Mouse (Mus musculus): ENCODE data around the gene Med20. TPM values are rescaled to one million over a fixed set of nuclear protein-coding genes. Genes with fewer than 3 reads are reported as not detected.

Med20 gene
- total and polyA plus RNA-seq, 2 experiments from 2014 or later: 30.2 to 37.0 TPM

DNA sequence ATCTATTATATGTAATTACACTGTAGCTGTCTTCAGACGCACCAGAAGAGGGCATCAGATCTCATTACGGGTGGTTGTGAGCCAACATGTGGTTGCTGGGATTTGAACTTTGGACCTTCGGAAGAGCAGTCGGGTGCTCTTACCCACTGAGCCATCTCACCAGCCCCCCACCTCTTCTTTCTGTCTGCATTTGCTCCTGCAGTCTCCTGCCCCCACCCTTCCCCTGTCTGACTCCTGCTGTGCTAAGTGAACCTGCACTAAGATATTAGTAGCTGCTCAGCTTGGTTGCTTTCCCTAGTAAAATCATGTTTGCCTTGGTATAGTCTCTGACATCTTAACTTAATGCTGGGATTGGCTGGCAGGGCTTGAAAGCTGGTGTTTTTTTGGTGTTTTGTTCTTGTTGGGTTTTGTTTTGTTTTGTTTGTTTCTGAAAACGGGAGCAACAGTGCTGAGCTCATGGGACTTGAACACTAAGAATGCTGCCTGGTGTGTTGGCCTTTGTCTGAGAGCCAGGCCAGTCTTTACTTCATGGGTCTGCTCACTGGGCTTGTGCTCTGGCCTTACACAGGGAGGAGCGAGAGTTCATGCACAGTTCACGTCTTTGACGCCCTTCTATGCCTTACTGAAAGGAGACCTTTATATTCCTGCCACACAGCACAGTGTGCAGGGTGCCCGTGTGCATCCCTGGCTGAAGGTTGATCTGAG lies 51.8 kb downstream of the Med20 start:
- Histone ChIP-seq H3K36me3 (ENCODE audit: insufficient read depth) (0 out of 2 replicates have a peak, but pooled peaks cover 7% of the 10 kb centered on the region), H3K9ac (no peak overlapping the region), H3K27ac (ENCODE audit: low read depth, low read length) (no peak overlapping the region), H3K4me3 (ENCODE audit: low read depth, low read length) (no peak overlapping the region), H3K9me3 (ENCODE audit: low read length) (no peaks in the 10 kb centered on the region), H3K4me2 (ENCODE audit: low read depth) (no peak overlapping the region), H3K27me3 (ENCODE audit: insufficient read depth, low read length) (no peaks in the 10 kb centered on the region), H3K4me1 (ENCODE audit: insufficient read depth) (no peaks in the 10 kb centered on the region)
- DNase-seq: no peak
- 24% methylated on average over 9 of the region's 9 CpGs for WGBS
- no peak for TF ChIP-seq CTCF (IDR thresholded peaks at IDR 0.05; ENCODE audit: low read depth)
- ATAC-seq: peak; percentile 76

DNA sequence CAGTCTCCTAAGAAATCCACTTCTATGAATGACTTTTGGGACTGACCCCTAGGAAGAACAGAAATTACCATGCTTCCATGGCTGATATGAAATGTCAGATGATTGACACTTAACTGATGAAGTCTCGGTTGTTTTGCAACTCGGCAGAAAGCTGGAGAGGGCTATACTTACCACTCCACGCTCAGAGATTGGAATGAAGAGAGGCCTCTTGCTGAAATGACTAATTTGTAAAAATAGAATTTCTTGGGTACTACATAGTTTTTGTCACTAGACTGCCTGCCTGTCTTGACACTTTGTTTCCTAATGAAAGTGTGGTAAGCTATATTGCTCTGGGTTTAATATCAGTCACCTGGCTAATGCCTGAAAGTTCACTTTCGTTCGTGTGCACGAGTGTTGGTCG lies 53.1 kb downstream of the Med20 start:
- Histone ChIP-seq H3K4me1 (ENCODE audit: insufficient read depth) (no peaks in the 10 kb centered on the region), H3K27me3 (ENCODE audit: insufficient read depth, low read length) (no peaks in the 10 kb centered on the region), H3K4me2 (ENCODE audit: low read depth) (no peak overlapping the region), H3K9me3 (ENCODE audit: low read length) (no peaks in the 10 kb centered on the region), H3K36me3 (ENCODE audit: insufficient read depth) (0 out of 2 replicates have a peak, but pooled peaks cover 4% of the 10 kb centered on the region), H3K9ac (no peak overlapping the region), H3K27ac (ENCODE audit: low read depth, low read length) (no peak overlapping the region), H3K4me3 (ENCODE audit: low read depth, low read length) (no peak overlapping the region)
- ATAC-seq (no peak), DNase-seq (no peak)
- no peak for TF ChIP-seq CTCF (IDR thresholded peaks at IDR 0.05; ENCODE audit: low read depth)
- 84% methylated on average over 7 of the region's 7 CpGs for WGBS

DNA sequence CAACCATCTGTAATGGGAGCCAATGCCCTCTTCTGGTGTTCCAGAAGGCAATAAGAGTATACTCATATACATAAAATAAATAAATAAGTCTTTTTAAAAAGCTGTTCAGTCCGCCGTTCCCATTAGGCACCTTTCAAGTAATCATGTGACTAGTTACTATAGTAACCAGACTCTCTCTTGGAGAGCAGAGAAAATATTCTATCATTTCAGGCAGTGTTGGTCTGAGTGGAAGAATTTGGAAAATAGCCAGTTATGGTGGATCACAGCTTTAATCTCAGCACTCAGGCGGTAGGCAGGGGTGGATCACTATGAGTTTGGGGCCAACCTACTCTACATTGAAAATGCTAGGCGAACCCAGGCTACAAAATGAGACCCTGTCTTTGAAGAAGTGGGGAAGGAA lies 57.8 kb downstream of the Med20 start:
- no peak overlapping the region for H3K9ac ChIP-seq
- WGBS: 38% methylated on average over 4 of the region's 4 CpGs
- H3K27me3 ChIP-seq (ENCODE audit: insufficient read depth, low read length): no peaks in the 10 kb centered on the region
- DNase-seq: peak; percentile 27
- no peak overlapping the region for H3K4me2 ChIP-seq (ENCODE audit: low read depth)
- no peaks in the 10 kb centered on the region for H3K9me3 ChIP-seq (ENCODE audit: low read length)
- no peaks in the 10 kb centered on the region for H3K4me1 ChIP-seq (ENCODE audit: insufficient read depth)
- no peak overlapping the region for H3K4me3 ChIP-seq (ENCODE audit: low read depth, low read length)
- peak overlapping the region; percentile 5; the same call in 1 of the 2 replicates for H3K27ac ChIP-seq (ENCODE audit: low read depth, low read length)
- TF ChIP-seq CTCF (IDR thresholded peaks at IDR 0.05; ENCODE audit: low read depth): no peak
- H3K36me3 ChIP-seq (ENCODE audit: insufficient read depth): 0 out of 2 replicates have a peak, but pooled peaks cover 2% of the 10 kb centered on the region
- peak; percentile 79 for ATAC-seq

DNA sequence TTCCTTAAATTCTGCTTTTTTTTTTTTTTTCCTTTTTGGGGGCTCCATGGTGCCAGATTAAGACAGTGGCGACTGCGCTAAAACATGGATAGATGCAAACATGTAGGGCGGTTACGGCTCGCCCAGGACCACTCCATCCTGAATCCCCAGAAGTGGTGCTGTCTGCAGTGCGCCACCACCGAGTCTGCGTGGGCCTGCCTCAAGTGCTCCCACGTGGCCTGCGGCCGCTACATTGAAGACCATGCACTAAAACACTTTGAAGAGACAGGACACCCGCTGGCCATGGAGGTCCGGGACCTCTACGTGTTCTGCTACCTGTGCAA lies 60.6 kb downstream of the Med20 start:
- Histone ChIP-seq H3K36me3 (ENCODE audit: insufficient read depth) (peaks cover 14% of the 10 kb centered on the region), H3K4me1 (ENCODE audit: insufficient read depth) (no peaks in the 10 kb centered on the region), H3K4me2 (ENCODE audit: low read depth) (peak overlapping the region; percentile 50), H3K9ac (peak overlapping the region; percentile 37; the same call in 1 of the 2 replicates), H3K27ac (ENCODE audit: low read depth, low read length) (no peak overlapping the region), H3K27me3 (ENCODE audit: insufficient read depth, low read length) (no peaks in the 10 kb centered on the region), H3K9me3 (ENCODE audit: low read length) (no peaks in the 10 kb centered on the region), H3K4me3 (ENCODE audit: low read depth, low read length) (peak overlapping the region; percentile 29)
- 22% methylated on average over 14 of the region's 14 CpGs for WGBS
- DNase-seq (peak; percentile 12), ATAC-seq (peak; percentile 34; the same call in 1 of the 2 replicates)
- TF ChIP-seq CTCF (IDR thresholded peaks at IDR 0.05; ENCODE audit: low read depth): no peak

DNA sequence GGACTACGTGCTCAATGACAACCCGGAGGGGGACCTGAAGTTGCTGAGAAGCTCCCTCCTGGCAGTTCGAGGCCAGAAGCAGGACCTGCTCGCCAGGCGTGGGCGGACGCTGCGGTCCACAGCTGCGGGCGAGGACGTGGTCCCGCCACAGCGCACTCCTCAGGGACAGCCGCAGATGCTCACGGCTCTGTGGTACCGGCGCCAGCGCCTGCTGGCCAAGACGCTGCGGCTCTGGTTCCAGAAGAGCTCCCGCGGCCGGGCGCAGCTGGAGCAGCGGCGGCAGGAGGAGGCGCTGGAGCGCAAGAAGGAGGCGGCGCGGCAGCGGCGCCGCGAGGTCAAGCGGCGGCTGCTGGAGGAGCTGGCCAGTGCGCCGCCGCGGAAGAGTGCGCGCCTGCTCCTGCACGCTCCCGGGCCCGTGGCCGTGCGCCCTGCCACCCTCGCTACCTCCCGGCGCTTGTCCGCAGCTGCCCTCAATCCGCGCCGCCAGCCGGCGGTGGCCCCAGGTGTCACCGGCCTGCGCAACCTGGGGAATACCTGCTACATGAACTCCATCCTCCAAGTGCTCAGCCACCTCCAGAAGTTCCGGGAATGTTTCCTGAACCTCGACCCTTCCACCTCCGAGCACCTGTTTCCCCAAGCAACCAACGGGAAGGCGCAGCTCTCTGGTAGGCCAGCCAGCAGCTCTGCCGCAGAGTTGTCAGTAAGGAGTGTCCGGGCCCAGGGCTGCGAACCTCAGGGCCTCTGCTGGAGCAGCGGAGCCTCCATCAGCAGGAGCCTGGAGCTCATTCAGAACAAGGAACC lies 61.1 kb downstream of the Med20 start:
- Histone ChIP-seq H3K36me3 (ENCODE audit: insufficient read depth) (peaks cover 14% of the 10 kb centered on the region), H3K9ac (peak overlapping the region; percentile 37; the same call in 1 of the 2 replicates), H3K4me3 (ENCODE audit: low read depth, low read length) (peak overlapping the region; percentile 29), H3K9me3 (ENCODE audit: low read length) (no peaks in the 10 kb centered on the region), H3K4me1 (ENCODE audit: insufficient read depth) (no peaks in the 10 kb centered on the region), H3K4me2 (ENCODE audit: low read depth) (peak overlapping the region; percentile 50), H3K27me3 (ENCODE audit: insufficient read depth, low read length) (no peaks in the 10 kb centered on the region), H3K27ac (ENCODE audit: low read depth, low read length) (no peak overlapping the region)
- peak; percentile 31 for DNase-seq
- 11% methylated on average over 65 of the region's 68 CpGs for whole genome bisulfite sequencing
- peak; percentile 45 for ATAC-seq
- TF ChIP-seq CTCF (IDR thresholded peaks at IDR 0.05; ENCODE audit: low read depth): no peak

Other genes starting within 250 kb of the Med20 start
- 28.6 and 42.4 TPM in 2 replicates for gene Mrps10, start 242.7 kb upstream of the Med20 start, total RNA-seq (2014; rRNA removed)
- 75.0 and 83.5 TPM in 2 replicates for gene Mrps10, start 242.7 kb upstream of the Med20 start, polyA plus RNA-seq (2015; fragmentation: Nextera tagmentation; extraction: Ambion mirVana)
- 0.15 and 0.33 TPM in 2 replicates for gene Guca1b, start 226.2 kb upstream of the Med20 start, total RNA-seq (2014; rRNA removed)
- gene Guca1b, start 226.2 kb upstream of the Med20 start, polyA plus RNA-seq (2015; fragmentation: Nextera tagmentation; extraction: Ambion mirVana): 0.18 TPM in 1 of 2 replicates, not detected in the other
- gene Guca1a, start 211.0 kb upstream of the Med20 start, total RNA-seq (2014; rRNA removed): 0.23 TPM in 1 of 2 replicates, not detected in the other
- 0.33 and 0.59 TPM in 2 replicates for gene Guca1a, start 211.0 kb upstream of the Med20 start, polyA plus RNA-seq (2015; fragmentation: Nextera tagmentation; extraction: Ambion mirVana)
- gene AI661453, start 175.0 kb upstream of the Med20 start, total RNA-seq (2014; rRNA removed): 0.05 and 0.08 TPM in 2 replicates
- 0.22 TPM in 1 of 2 replicates, not detected in the other for gene AI661453, start 175.0 kb upstream of the Med20 start, polyA plus RNA-seq (2015; fragmentation: Nextera tagmentation; extraction: Ambion mirVana)
- gene 1700001C19Rik, start 174.2 kb upstream of the Med20 start, total RNA-seq (2014; rRNA removed): 0.14 and 0.31 TPM in 2 replicates
- gene 1700001C19Rik, start 174.2 kb upstream of the Med20 start, polyA plus RNA-seq (2015; fragmentation: Nextera tagmentation; extraction: Ambion mirVana): 0.33 and 0.35 TPM in 2 replicates
- gene Taf8, start 109.3 kb upstream of the Med20 start, total RNA-seq (2014; rRNA removed): 17.4 and 17.9 TPM in 2 replicates
- gene Taf8, start 109.3 kb upstream of the Med20 start, polyA plus RNA-seq (2015; fragmentation: Nextera tagmentation; extraction: Ambion mirVana): 8.8 and 10.8 TPM in 2 replicates
- 26.3 and 42.6 TPM in 2 replicates for gene Ccnd3, start 106.5 kb upstream of the Med20 start, total RNA-seq (2014; rRNA removed)
- 54.0 and 59.6 TPM in 2 replicates for gene Ccnd3, start 106.5 kb upstream of the Med20 start, polyA plus RNA-seq (2015; fragmentation: Nextera tagmentation; extraction: Ambion mirVana)
- 21.9 and 23.7 TPM in 2 replicates for gene Bysl, start 90 bp upstream of the Med20 start, total RNA-seq (2014; rRNA removed)
- 32.0 and 35.4 TPM in 2 replicates for gene Bysl, start 90 bp upstream of the Med20 start, polyA plus RNA-seq (2015; fragmentation: Nextera tagmentation; extraction: Ambion mirVana)
- 4.7 and 10.6 TPM in 2 replicates for gene Gm20517, start within 50 bp of the Med20 start, total RNA-seq (2014; rRNA removed)
- 1.4 and 2.1 TPM in 2 replicates for gene Gm20517, start within 50 bp of the Med20 start, polyA plus RNA-seq (2015; fragmentation: Nextera tagmentation; extraction: Ambion mirVana)
- 11.2 and 18.9 TPM in 2 replicates for gene Usp49, start 19.1 kb downstream of the Med20 start, total RNA-seq (2014; rRNA removed)
- 2.8 and 4.7 TPM in 2 replicates for gene Usp49, start 19.1 kb downstream of the Med20 start, polyA plus RNA-seq (2015; fragmentation: Nextera tagmentation; extraction: Ambion mirVana)
- gene Tomm6, start 76.8 kb downstream of the Med20 start, total RNA-seq (2014; rRNA removed): 67.0 and 73.9 TPM in 2 replicates
- gene Tomm6, start 76.8 kb downstream of the Med20 start, polyA plus RNA-seq (2015; fragmentation: Nextera tagmentation; extraction: Ambion mirVana): 329 and 353 TPM in 2 replicates
- gene Frs3, start 77.4 kb downstream of the Med20 start, total RNA-seq (2014; rRNA removed): 68.0 and 79.6 TPM in 2 replicates
- 33.6 and 43.6 TPM in 2 replicates for gene Frs3, start 77.4 kb downstream of the Med20 start, polyA plus RNA-seq (2015; fragmentation: Nextera tagmentation; extraction: Ambion mirVana)
- gene Gm21981, start 82.9 kb downstream of the Med20 start, total RNA-seq (2014; rRNA removed): 4.9 and 5.2 TPM in 2 replicates
- gene Gm21981, start 82.9 kb downstream of the Med20 start, polyA plus RNA-seq (2015; fragmentation: Nextera tagmentation; extraction: Ambion mirVana): 0.76 and 0.97 TPM in 2 replicates
- 1.8 TPM in 1 of 2 replicates, not detected in the other for gene Prickle4, start 83.2 kb downstream of the Med20 start, total RNA-seq (2014; rRNA removed)
- 0.45 and 0.60 TPM in 2 replicates for gene Prickle4, start 83.2 kb downstream of the Med20 start, polyA plus RNA-seq (2015; fragmentation: Nextera tagmentation; extraction: Ambion mirVana)
- gene Pgc, start 115.3 kb downstream of the Med20 start, total RNA-seq (2014; rRNA removed): not detected in 2 replicates
- gene Pgc, start 115.3 kb downstream of the Med20 start, polyA plus RNA-seq (2015; fragmentation: Nextera tagmentation; extraction: Ambion mirVana): not detected in 2 replicates
- 4.1 and 5.5 TPM in 2 replicates for gene Tfeb, start 125.4 kb downstream of the Med20 start, total RNA-seq (2014; rRNA removed)
- gene Tfeb, start 125.4 kb downstream of the Med20 start, polyA plus RNA-seq (2015; fragmentation: Nextera tagmentation; extraction: Ambion mirVana): 3.3 and 4.6 TPM in 2 replicates
- gene Mdfi, start 223.1 kb downstream of the Med20 start, total RNA-seq (2014; rRNA removed): 9.5 and 17.5 TPM in 2 replicates
- 0.99 and 1.3 TPM in 2 replicates for gene Mdfi, start 223.1 kb downstream of the Med20 start, polyA plus RNA-seq (2015; fragmentation: Nextera tagmentation; extraction: Ambion mirVana)

All from forebrain, postnatal 0 days (tissue).